Mouse (Mus musculus) small intestine, adult 2 months (tissue): Measurements from ENCODE around the gene Mob3c.

Experiments used
- CTCF ChIP-seq: fragments of 200-500 bp; IDR thresholded peaks from 2 replicates; pipeline ENCODE4 v1.5.1; 2012; ENCODE audit warnings: low read depth, mild to moderate bottlenecking, control low read depth, inconsistent platforms, low read length, moderate library complexity, mixed read lengths; ENCODE audit not compliant: insufficient replicate concordance, insufficient read length; ENCODE audit errors: extremely low read depth
- POLR2A ChIP-seq: fragments of 200-500 bp; IDR thresholded peaks from 2 replicates; pipeline ENCODE4 v1.6.1; 2012; ENCODE audit warnings: low read depth, mild to moderate bottlenecking, control low read depth, inconsistent platforms, low read length, moderate library complexity

DNA sequence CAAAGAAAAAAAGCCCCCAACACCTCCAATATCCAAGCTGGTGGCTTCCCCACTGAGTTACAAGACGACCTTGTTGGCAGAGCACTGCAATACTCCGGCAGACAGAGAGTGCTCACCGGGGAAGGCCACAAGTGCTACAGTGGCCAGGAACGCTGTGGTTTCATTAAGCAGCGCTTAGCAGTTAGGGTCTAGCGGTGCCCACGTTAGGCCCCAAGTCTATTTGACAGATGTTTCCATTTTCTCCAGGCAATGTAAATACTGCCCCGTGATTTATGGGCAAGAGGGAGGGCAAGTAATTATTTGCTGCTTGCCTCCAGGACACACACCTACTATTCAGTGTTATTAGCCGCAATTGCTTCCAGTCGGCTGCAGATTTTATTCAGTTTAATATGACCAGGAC, 36.0 kb downstream of the Mob3c start:
- TF ChIP-seq CTCF (no peak), POLR2A (no peak)
